In genomic region chr9:92309077-92309476, GRCm38 (mm10) we compare ENCODE assay signal across 33 mouse cellular contexts. TPM values are rescaled to one million over a fixed set of nuclear protein-coding genes. Genes with fewer than 3 reads are reported as not detected.
"Had no signal": no experiment of that assay in that cellular context is flagged by ENCODE, and none has a peak within 500 bp of the region (broad histone marks: within the 10 kb centered on the region; RNA-seq: fewer than 3 reads in every experiment).

1700057G04Rik (plus strand) TSS chr9:92309377.

- H3K4me1 ChIP-seq: embryonic facial prominence, embryonic 12.5 days; embryonic facial prominence, embryonic 13.5 days; embryonic facial prominence, embryonic 15.5 days; forebrain, embryonic 15.5 days had no signal

- H3K4me3 ChIP-seq: embryonic facial prominence, embryonic 10.5 days; embryonic facial prominence, embryonic 12.5 days; embryonic facial prominence, embryonic 13.5 days; embryonic facial prominence, embryonic 15.5 days; erythroblast, embryonic 14.5 days; forebrain, embryonic 10.5 days; forebrain, embryonic 12.5 days; forebrain, embryonic 13.5 days; forebrain, embryonic 15.5 days; gastrocnemius, adult 2 months; heart, adult 2 months had no signal

- H3K36me3 ChIP-seq: embryonic facial prominence, embryonic 10.5 days; embryonic facial prominence, embryonic 12.5 days; embryonic facial prominence, embryonic 13.5 days; embryonic facial prominence, embryonic 15.5 days; forebrain, embryonic 10.5 days; forebrain, embryonic 12.5 days; forebrain, embryonic 15.5 days had no signal

- H3K27me3 ChIP-seq: embryonic facial prominence, embryonic 12.5 days; embryonic facial prominence, embryonic 13.5 days; embryonic facial prominence, embryonic 15.5 days; forebrain, embryonic 12.5 days; forebrain, embryonic 13.5 days; forebrain, embryonic 15.5 days had no signal

- H3K27ac ChIP-seq: embryonic facial prominence, embryonic 10.5 days; embryonic facial prominence, embryonic 12.5 days; embryonic facial prominence, embryonic 13.5 days; embryonic facial prominence, embryonic 15.5 days; forebrain, embryonic 10.5 days; forebrain, embryonic 12.5 days; forebrain, embryonic 13.5 days; forebrain, embryonic 15.5 days; gastrocnemius, adult 2 months; heart, adult 2 months had no signal

- DNase-seq: cerebellum, adult 8-10 months; cerebellum, adult 9-10 months; cerebellum, adult 9-11 months; cerebellum, postnatal 10 days; cerebellum, postnatal 14 days; cerebellum, postnatal 25 days; cerebellum, postnatal 36 days; embryo, embryonic 11 days; forebrain, postnatal 0 days; gastrocnemius, adult 2 months; gastrocnemius, postnatal 10 days; gastrocnemius, postnatal 14 days; gastrocnemius, postnatal 25 days; gastrocnemius, postnatal 36 days; heart, adult 11 months; heart, adult 18-20 months; heart, adult 2 months had no signal

RNA-seq across cellular contexts. Expression of gene 1700057G04Rik, which starts in this region (rescaled TPM):
- polyA plus RNA-seq: cortical plate, adult 2 months; embryonic facial prominence, embryonic 10.5 days; embryonic facial prominence, embryonic 11.5 days; embryonic facial prominence, embryonic 12.5 days; embryonic facial prominence, embryonic 13.5 days; embryonic facial prominence, embryonic 14.5 days; embryonic facial prominence, embryonic 15.5 days; erythroblast, embryonic 14.5 days; forebrain, embryonic 10.5 days; forebrain, embryonic 11.5 days; forebrain, embryonic 12.5 days; forebrain, embryonic 13.5 days; forebrain, embryonic 14.5 days; forebrain, embryonic 15.5 days; forebrain, embryonic 16.5 days; forebrain, postnatal 0 days; frontal cortex, adult 2 months; heart, adult 2 months had no signal
